Mouse (Mus musculus) forebrain, embryonic 15.5 days (tissue): ENCODE results near the gene Pir. TPM values are rescaled to one million over a fixed set of nuclear protein-coding genes. Genes with fewer than 3 reads are reported as not detected.

Experiments
- ATAC-seq: fragments of 200-750 bp; cut with Nextera tagmentation; replicated peaks from 2 replicates; pipeline ENCODE4 v1.8.0; 2017; ENCODE audit warnings: mild to moderate bottlenecking, moderate TSS enrichment, moderate library complexity
- H3K27ac ChIP-seq: fragments of 300-500 bp; sonication (generic); replicated peaks from 2 replicates; pipeline ENCODE4 v1.5.1; 2015; ENCODE audit warnings: mild to moderate bottlenecking, inconsistent platforms
- H3K27me3 ChIP-seq: fragments of 300-500 bp; sonication (generic); 2 replicates; pipeline ENCODE4 v1.6.1; 2015; ENCODE audit warnings: inconsistent platforms
- H3K36me3 ChIP-seq: fragments of 300-500 bp; sonication (generic); 2 replicates; pipeline ENCODE4 v1.6.1; 2015; ENCODE audit warnings: mild to moderate bottlenecking, inconsistent platforms
- H3K4me1 ChIP-seq: fragments of 300-500 bp; sonication (generic); 2 replicates; pipeline ENCODE4 v1.6.1; 2015; ENCODE audit warnings: inconsistent platforms
- H3K4me2 ChIP-seq: fragments of 300-500 bp; sonication (generic); replicated peaks from 2 replicates; pipeline ENCODE4 v1.6.1; 2015; ENCODE audit warnings: mild to moderate bottlenecking, inconsistent platforms
- H3K4me3 ChIP-seq: fragments of 300-500 bp; sonication (generic); 2 replicates; pipeline ENCODE4 v1.5.1; 2015; ENCODE audit warnings: mild to moderate bottlenecking, inconsistent platforms
- H3K9ac ChIP-seq: fragments of 300-500 bp; sonication (generic); replicated peaks from 2 replicates; pipeline ENCODE4 v1.6.1; 2015; ENCODE audit warnings: mild to moderate bottlenecking, inconsistent platforms
- H3K9me3 ChIP-seq: fragments of 300-500 bp; sonication (generic); 2 replicates; pipeline ENCODE4 v1.6.1; 2016; ENCODE audit warnings: inconsistent platforms
- WGBS: fragments of 180-500 bp; shearing (Covaris S2); methylation state at CpG from one replicate; pipeline ENCODE4 v1.1.7; 2015; ENCODE audit warnings: mixed read lengths; 5-methylcytosine and 5-hydroxymethylcytosine counted together
- polyA plus RNA-seq: library from polyadenylated mRNA; unstranded; fragments of >200 nt; fragmentation: Nextera tagmentation; extraction: Ambion mirVana; gene quantifications from 2 replicates; pipeline ENCODE4 v1.2.1, GENCODE M21; 2015

Gene Pir
- 2.4 and 3.6 TPM in 2 replicates for polyA plus RNA-seq

GRCm38 (mm10) chrX:164269285-164269761 lies at the start of gene Pir:
Pir (plus strand) TSS chrX:164269371.
- H3K4me1 ChIP-seq: no peaks in the 10 kb centered on the region
- H3K36me3 ChIP-seq: no peaks in the 10 kb centered on the region
- H3K9ac ChIP-seq: peak within 1 kb of the TSS; percentile 44
- 20% methylated on average over 20 of the region's 20 CpGs for WGBS
- H3K4me2 ChIP-seq: peak within 1 kb of the TSS; percentile 48
- peak; percentile 92 for ATAC-seq
- H3K4me3 ChIP-seq: peak within 1 kb of the TSS; percentile 39
- H3K27ac ChIP-seq: no peak within 1 kb of the TSS
- H3K27me3 ChIP-seq: no peaks in the 10 kb centered on the region
- no peaks in the 10 kb centered on the region for H3K9me3 ChIP-seq

- WGBS: 75% methylated on average over 2 of the region's 2 CpGs
- Histone ChIP-seq H3K9me3 (no peaks in the 10 kb centered on the region), H3K4me1 (no peaks in the 10 kb centered on the region), H3K4me2 (no peak overlapping the region), H3K9ac (no peak overlapping the region), H3K36me3 (no peaks in the 10 kb centered on the region), H3K4me3 (no peak overlapping the region), H3K27me3 (no peaks in the 10 kb centered on the region), H3K27ac (no peak overlapping the region)
- no peak for ATAC-seq
These were observed 47.2 kb upstream of the Pir start for GRCm38 (mm10) chrX:164221989-164222388.

- Histone ChIP-seq H3K27me3 (no peaks in the 10 kb centered on the region), H3K9ac (no peak overlapping the region), H3K36me3 (no peaks in the 10 kb centered on the region), H3K4me3 (no peak overlapping the region), H3K27ac (no peak overlapping the region), H3K4me1 (no peaks in the 10 kb centered on the region), H3K9me3 (no peaks in the 10 kb centered on the region), H3K4me2 (no peak overlapping the region)
- WGBS: 52% methylated on average over 8 of the region's 8 CpGs
- no peak for ATAC-seq
These were observed 35.8 kb upstream of the Pir start for GRCm38 (mm10) chrX:164233380-164233779.

GRCm38 (mm10) chrX:164245714-164246113 lies 23.5 kb upstream of the Pir start:
- no peak overlapping the region; the same call in 1 of the 2 replicates for H3K4me2 ChIP-seq
- no peaks in the 10 kb centered on the region for H3K36me3 ChIP-seq
- H3K27me3 ChIP-seq: no peaks in the 10 kb centered on the region
- no peaks in the 10 kb centered on the region for H3K9me3 ChIP-seq
- no peak overlapping the region for H3K27ac ChIP-seq
- ATAC-seq: 0 out of 2 replicates have a peak, but pooled peaks have one; percentile 13
- H3K4me1 ChIP-seq: no peaks in the 10 kb centered on the region
- H3K9ac ChIP-seq: no peak overlapping the region
- WGBS: 15% methylated on average over 5 of the region's 5 CpGs
- H3K4me3 ChIP-seq: no peak overlapping the region

GRCm38 (mm10) chrX:164246722-164247121 lies 22.4 kb upstream of the Pir start:
- ATAC-seq: no peak
- Histone ChIP-seq H3K9ac (no peak overlapping the region), H3K4me2 (no peak overlapping the region), H3K36me3 (no peaks in the 10 kb centered on the region), H3K27me3 (no peaks in the 10 kb centered on the region), H3K9me3 (no peaks in the 10 kb centered on the region), H3K4me3 (no peak overlapping the region), H3K4me1 (no peaks in the 10 kb centered on the region), H3K27ac (no peak overlapping the region)
- WGBS: 60% methylated on average over 2 of the region's 2 CpGs

- ATAC-seq: no peak
- Histone ChIP-seq H3K27ac (no peak overlapping the region), H3K9ac (no peak overlapping the region), H3K4me3 (no peak overlapping the region), H3K36me3 (no peaks in the 10 kb centered on the region), H3K4me1 (no peaks in the 10 kb centered on the region), H3K27me3 (no peaks in the 10 kb centered on the region), H3K9me3 (no peaks in the 10 kb centered on the region), H3K4me2 (no peak overlapping the region)
- WGBS: 83% methylated on average over 3 of the region's 3 CpGs
These were observed 12.6 kb upstream of the Pir start for GRCm38 (mm10) chrX:164256527-164256926.

- no peaks in the 10 kb centered on the region for H3K27me3 ChIP-seq
- H3K36me3 ChIP-seq: no peaks in the 10 kb centered on the region
- H3K4me1 ChIP-seq: no peaks in the 10 kb centered on the region
- H3K9ac ChIP-seq: no peak within 1 kb of the TSS
- no peak within 1 kb of the TSS for H3K4me3 ChIP-seq
- WGBS: 81% methylated on average over 8 of the region's 8 CpGs
- H3K4me2 ChIP-seq: no peak within 1 kb of the TSS
- no peak for ATAC-seq
- no peak within 1 kb of the TSS for H3K27ac ChIP-seq
- H3K9me3 ChIP-seq: no peaks in the 10 kb centered on the region
These were observed 11.1 kb upstream of the Pir start, which contains the start of gene Bmx for GRCm38 (mm10) chrX:164258057-164258456. Bmx (minus strand) TSS chrX:164258193.

GRCm38 (mm10) chrX:164258662-164259061 lies 10.5 kb upstream of the Pir start:
- Histone ChIP-seq H3K4me2 (no peak overlapping the region), H3K9ac (no peak overlapping the region), H3K27me3 (no peaks in the 10 kb centered on the region), H3K4me3 (no peak overlapping the region), H3K27ac (no peak overlapping the region), H3K36me3 (no peaks in the 10 kb centered on the region), H3K4me1 (no peaks in the 10 kb centered on the region), H3K9me3 (no peaks in the 10 kb centered on the region)
- no peak for ATAC-seq
- 88% methylated on average over 5 of the region's 5 CpGs for WGBS

GRCm38 (mm10) chrX:164262286-164262685 lies 6.9 kb upstream of the Pir start:
- Histone ChIP-seq H3K27me3 (no peaks in the 10 kb centered on the region), H3K4me2 (no peak overlapping the region), H3K36me3 (no peaks in the 10 kb centered on the region), H3K27ac (no peak overlapping the region), H3K9ac (no peak overlapping the region), H3K4me1 (no peaks in the 10 kb centered on the region), H3K9me3 (no peaks in the 10 kb centered on the region), H3K4me3 (no peak overlapping the region)
- WGBS: 57% methylated on average over 2 of the region's 2 CpGs
- ATAC-seq: no peak

GRCm38 (mm10) chrX:164264861-164265260 lies 4.3 kb upstream of the Pir start:
- Histone ChIP-seq H3K27me3 (no peaks in the 10 kb centered on the region), H3K4me2 (no peak overlapping the region), H3K27ac (no peak overlapping the region), H3K36me3 (no peaks in the 10 kb centered on the region), H3K4me1 (no peaks in the 10 kb centered on the region), H3K4me3 (no peak overlapping the region), H3K9me3 (no peaks in the 10 kb centered on the region), H3K9ac (no peak overlapping the region)
- 33% methylated on average over 1 of the region's 1 CpGs for WGBS
- ATAC-seq: no peak

GRCm38 (mm10) chrX:164270603-164271002 lies 1.4 kb downstream of the Pir start:
- no peak for ATAC-seq
- WGBS: 92% methylated on average over 3 of the region's 3 CpGs

GRCm38 (mm10) chrX:164275536-164275935 lies 6.4 kb downstream of the Pir start:
- no peaks in the 10 kb centered on the region for H3K27me3 ChIP-seq
- H3K27ac ChIP-seq: no peak overlapping the region
- 38% methylated on average over 3 of the region's 3 CpGs for WGBS
- H3K36me3 ChIP-seq: no peaks in the 10 kb centered on the region
- no peaks in the 10 kb centered on the region for H3K4me1 ChIP-seq
- H3K4me2 ChIP-seq: no peak overlapping the region
- H3K4me3 ChIP-seq: no peak overlapping the region
- H3K9me3 ChIP-seq: no peaks in the 10 kb centered on the region
- no peak overlapping the region for H3K9ac ChIP-seq
- no peak for ATAC-seq

More at GRCm38 (mm10) chrX:164270603-164271002, 1.4 kb downstream of the Pir start:
- H3K9me3 ChIP-seq: no peaks in the 10 kb centered on the region
- H3K9ac ChIP-seq: no peak overlapping the region
- H3K4me3 ChIP-seq: no peak overlapping the region
- no peaks in the 10 kb centered on the region for H3K27me3 ChIP-seq
- H3K27ac ChIP-seq: no peak overlapping the region
- H3K36me3 ChIP-seq: no peaks in the 10 kb centered on the region
- H3K4me2 ChIP-seq: no peak overlapping the region
- H3K4me1 ChIP-seq: no peaks in the 10 kb centered on the region

- Histone ChIP-seq H3K4me3 (no peak overlapping the region), H3K4me2 (no peak overlapping the region), H3K9me3 (no peaks in the 10 kb centered on the region), H3K27ac (no peak overlapping the region), H3K9ac (no peak overlapping the region), H3K27me3 (no peaks in the 10 kb centered on the region), H3K36me3 (no peaks in the 10 kb centered on the region), H3K4me1 (no peaks in the 10 kb centered on the region)
- 78% methylated on average over 7 of the region's 7 CpGs for WGBS
- ATAC-seq: no peak
These were observed 11.9 kb downstream of the Pir start for GRCm38 (mm10) chrX:164280918-164281647.
